Mouse (Mus musculus): Measurements from ENCODE around the gene 1700029P11Rik.

DNA sequence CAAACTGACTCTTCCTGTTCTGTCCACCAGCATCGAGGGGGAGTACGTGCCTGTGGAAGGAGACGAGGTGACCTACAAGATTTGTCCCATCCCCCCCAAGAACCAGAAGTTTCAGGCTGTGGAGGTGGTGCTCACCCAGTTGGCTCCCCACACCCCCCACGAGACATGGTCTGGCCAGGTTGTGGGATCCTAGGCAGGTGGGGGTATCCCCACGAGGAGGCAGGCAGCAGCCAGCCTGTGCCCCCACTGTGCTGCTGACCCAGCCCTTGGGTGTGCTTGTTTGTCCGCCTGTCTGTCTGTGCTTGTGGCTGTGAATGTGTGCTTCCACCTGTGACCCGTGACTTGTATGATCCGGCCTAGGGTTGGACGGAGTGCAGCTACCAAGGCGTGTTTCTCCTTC lies 31.3 kb upstream of the 1700029P11Rik start:
- TF ChIP-seq CTCF (conservative IDR thresholded peaks at IDR 0.05; ENCODE audit: insufficient read depth, insufficient read length, low read depth, low read length), result no peak
- TF ChIP-seq POLR2A (IDR thresholded peaks at IDR 0.05; ENCODE audit: low read depth, low read length), result no peak
